Mouse (Mus musculus) stomach, postnatal 0 days (tissue): ENCODE results near the gene Neu4.
"Not testable (repeated sequence)": the region's sequence is repeated elsewhere in the genome, so short reads cannot be mapped to it uniquely, and the experiment has no call there.

Experiments used
- CTCF ChIP-seq: IDR thresholded peaks from 2 replicates; pipeline ENCODE4 v1.5.1; 2016; ENCODE audit warnings: antibody characterized with exemption, low read depth, mild to moderate bottlenecking, moderate library complexity
- EP300 ChIP-seq: optimal IDR thresholded peaks from 2 replicates; pipeline ENCODE3; 2016; ENCODE audit warnings: antibody characterized with exemption

GRCm38 (mm10) chr1:93991491-93991890, 28.8 kb upstream of the Neu4 start:
- not testable (repeated sequence) for TF ChIP-seq CTCF, EP300
